Mouse (Mus musculus): Measurements from ENCODE around the gene Kdelc1. TPM values are rescaled to one million over a fixed set of nuclear protein-coding genes. Genes with fewer than 3 reads are reported as not detected.

The Kdelc1 gene
- total RNA-seq, 2 experiments from 2014 or later = 20.1 to 27.2 TPM

- ATAC-seq (replicated peaks; ENCODE audit: low FRiP score, low TSS enrichment, poor library complexity, severe bottlenecking) = peak; percentile 91
Measured at GRCm38 (mm10) chr1:44101448-44102225, 17.0 kb downstream of the Kdelc1 start.

GRCm38 (mm10) chr1:44064625-44065024 is 54.0 kb downstream of the Kdelc1 start:
- ATAC-seq (replicated peaks; ENCODE audit: low FRiP score, low TSS enrichment, poor library complexity, severe bottlenecking) = peak; percentile 79; the same call in 1 of the 2 replicates

GRCm38 (mm10) chr1:44063439-44063838 is 55.2 kb downstream of the Kdelc1 start:
- no peak for ATAC-seq (replicated peaks; ENCODE audit: low FRiP score, low TSS enrichment, poor library complexity, severe bottlenecking)

- no peak for ATAC-seq (replicated peaks; ENCODE audit: low FRiP score, low TSS enrichment, poor library complexity, severe bottlenecking)
Measured at GRCm38 (mm10) chr1:44061836-44062235, 56.8 kb downstream of the Kdelc1 start, which contains the start of gene Gm8251. Gene Gm8251 (minus strand): TSS chr1:44061936.

- ATAC-seq (replicated peaks; ENCODE audit: low FRiP score, low TSS enrichment, poor library complexity, severe bottlenecking) = no peak
Measured at GRCm38 (mm10) chr1:44057805-44058204, 60.8 kb downstream of the Kdelc1 start.

Other genes starting within 250 kb of the Kdelc1 start
- 73.5 and 86.8 TPM in 2 replicates for gene Tpp2, start 185.2 kb downstream of the Kdelc1 start, total RNA-seq (2014; fragmentation: Nextera tagmentation)
- 127 and 129 TPM in 2 replicates for gene Tpp2, start 185.2 kb downstream of the Kdelc1 start, total RNA-seq (2017)
- gene Mettl21c, start 98.8 kb downstream of the Kdelc1 start, total RNA-seq (2014; fragmentation: Nextera tagmentation) = not detected in 2 replicates
- 0.66 TPM in 1 of 2 replicates, not detected in the other for gene Mettl21c, start 98.8 kb downstream of the Kdelc1 start, total RNA-seq (2017)
- gene Gm8251, start 56.9 kb downstream of the Kdelc1 start, total RNA-seq (2014; fragmentation: Nextera tagmentation) = 0.72 and 0.82 TPM in 2 replicates
- 0.19 and 0.46 TPM in 2 replicates for gene Gm8251, start 56.9 kb downstream of the Kdelc1 start, total RNA-seq (2017)
- gene Tex30, start 16.4 kb downstream of the Kdelc1 start, total RNA-seq (2014; fragmentation: Nextera tagmentation) = 76.5 and 92.0 TPM in 2 replicates
- 115 and 118 TPM in 2 replicates for gene Tex30, start 16.4 kb downstream of the Kdelc1 start, total RNA-seq (2017)
- 5.4 and 7.1 TPM in 2 replicates for gene Bivm, start 149 bp upstream of the Kdelc1 start, total RNA-seq (2014; fragmentation: Nextera tagmentation)
- 6.7 and 11.7 TPM in 2 replicates for gene Bivm, start 149 bp upstream of the Kdelc1 start, total RNA-seq (2017)
- gene Ercc5, start 28.9 kb upstream of the Kdelc1 start, total RNA-seq (2014; fragmentation: Nextera tagmentation) = 16.9 and 19.3 TPM in 2 replicates
- gene Ercc5, start 28.9 kb upstream of the Kdelc1 start, total RNA-seq (2017) = 16.0 and 18.5 TPM in 2 replicates
- gene Mettl21e, start 100.2 kb upstream of the Kdelc1 start, total RNA-seq (2014; fragmentation: Nextera tagmentation) = not detected in 2 replicates
- gene Mettl21e, start 100.2 kb upstream of the Kdelc1 start, total RNA-seq (2017) = not detected in 2 replicates